Mouse (Mus musculus): ENCODE data around the gene Olfr566. TPM values are rescaled to one million over a fixed set of nuclear protein-coding genes. Genes with fewer than 3 reads are reported as not detected.

Gene Olfr566
- total RNA-seq (2023), result not detected

DNA sequence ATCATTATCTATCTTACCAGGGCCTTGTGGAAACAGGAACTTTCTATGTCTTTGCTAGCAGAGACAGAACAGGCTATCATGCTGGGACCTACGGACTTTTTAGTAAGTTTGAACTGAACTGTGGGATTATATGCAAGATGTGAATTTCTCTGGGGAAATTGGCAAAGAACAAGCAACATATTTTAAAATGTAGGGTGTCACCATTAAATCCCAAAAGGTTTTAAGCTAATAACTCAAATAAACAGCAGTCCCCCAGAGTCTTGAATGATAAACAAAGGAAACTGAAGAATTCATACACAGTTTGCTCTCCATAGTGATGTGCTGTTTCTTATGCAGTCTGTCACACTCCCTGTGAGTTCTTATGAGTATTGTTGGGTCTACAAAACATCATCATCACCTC is at the start of gene Olfr566:
Gene Olfr566, minus strand, starts transcription at position 101 of the 400 bp plus-strand sequence.

DNA sequence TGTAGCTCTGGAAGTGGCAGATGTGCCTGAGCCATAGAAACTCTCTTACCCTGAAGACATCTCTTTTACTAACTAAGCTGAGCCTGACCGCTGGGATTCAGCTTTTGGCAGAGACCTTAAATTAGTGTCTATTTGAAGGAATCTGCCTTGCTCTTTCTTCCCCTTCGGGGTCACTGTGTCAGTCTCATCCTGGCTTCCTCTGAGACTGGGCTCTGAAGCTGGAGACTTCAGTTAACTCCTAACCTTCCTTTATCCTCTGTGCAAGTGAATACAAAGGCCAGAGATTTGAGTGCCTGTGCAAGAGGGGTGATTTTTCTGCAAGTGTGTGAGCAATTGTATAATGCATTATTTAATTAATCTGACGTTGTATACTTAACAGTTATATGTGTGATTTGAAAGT is 32.2 kb upstream of the Olfr566 start, which contains the start of gene Olfr569:
Gene Olfr569, minus strand, starts transcription at position 101 of the 400 bp plus-strand sequence.

DNA sequence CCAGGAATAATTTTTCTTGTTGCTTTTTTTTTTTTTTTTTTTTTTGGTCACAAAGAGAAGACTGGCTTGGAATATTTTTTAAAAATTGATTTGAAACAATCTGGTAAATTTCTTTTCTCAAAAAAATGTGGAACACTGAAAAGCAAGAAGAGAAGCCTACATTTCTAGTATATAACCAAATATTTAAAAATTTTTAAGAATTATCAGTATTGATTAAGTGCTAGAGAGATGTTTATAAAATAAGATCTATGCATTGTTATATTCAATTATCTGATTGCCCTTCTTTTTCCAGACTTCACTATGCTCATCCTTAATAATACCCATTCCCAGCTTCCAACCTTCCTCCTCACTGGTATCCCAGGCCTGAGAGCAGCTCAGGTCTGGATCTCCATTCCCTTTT is 18.3 kb upstream of the Olfr566 start, which contains the start of gene Olfr568:
Gene Olfr568, plus strand, starts transcription at position 301 of the 400 bp plus-strand sequence.

Other genes starting within 250 kb of the Olfr566 start
- not detected for gene Olfr553, start 240.5 kb downstream of the Olfr566 start, total RNA-seq (2023)
- not detected for gene Olfr554, start 220.3 kb downstream of the Olfr566 start, total RNA-seq (2023)
- not detected for gene Olfr555, start 199.9 kb downstream of the Olfr566 start, total RNA-seq (2023)
- gene Olfr556, start 193.9 kb downstream of the Olfr566 start, total RNA-seq (2023), result not detected
- gene Trim68, start 171.4 kb downstream of the Olfr566 start, total RNA-seq (2023), result 11.8 TPM
- not detected for gene Olfr557, start 162.9 kb downstream of the Olfr566 start, total RNA-seq (2023)
- gene Olfr558, start 156.6 kb downstream of the Olfr566 start, total RNA-seq (2023), result not detected
- gene Olfr33, start 139.7 kb downstream of the Olfr566 start, total RNA-seq (2023), result not detected
- gene Olfr559, start 131.3 kb downstream of the Olfr566 start, total RNA-seq (2023), result not detected
- not detected for gene Olfr560, start 99.4 kb downstream of the Olfr566 start, total RNA-seq (2023)
- not detected for gene Olfr78, start 99.3 kb downstream of the Olfr566 start, total RNA-seq (2023)
- gene Olfr561, start 87.5 kb downstream of the Olfr566 start, total RNA-seq (2023), result not detected
- not detected for gene Olfr564, start 55.3 kb downstream of the Olfr566 start, total RNA-seq (2023)
- gene Olfr568, start 18.4 kb upstream of the Olfr566 start, total RNA-seq (2023), result not detected
- not detected for gene Olfr569, start 32.1 kb upstream of the Olfr566 start, total RNA-seq (2023)
- gene Olfr570, start 35.8 kb upstream of the Olfr566 start, total RNA-seq (2023), result not detected
- gene Olfr571, start 58.8 kb upstream of the Olfr566 start, total RNA-seq (2023), result not detected
- gene Olfr572, start 65.6 kb upstream of the Olfr566 start, total RNA-seq (2023), result not detected
- not detected for gene Olfr573-ps1, start 83.8 kb upstream of the Olfr566 start, total RNA-seq (2023)
- gene Olfr574, start 89.7 kb upstream of the Olfr566 start, total RNA-seq (2023), result not detected
- gene Olfr575, start 100.0 kb upstream of the Olfr566 start, total RNA-seq (2023), result not detected
- gene Olfr576, start 103.9 kb upstream of the Olfr566 start, total RNA-seq (2023), result not detected
- not detected for gene Olfr577, start 117.2 kb upstream of the Olfr566 start, total RNA-seq (2023)
- gene Olfr578, start 130.6 kb upstream of the Olfr566 start, total RNA-seq (2023), result not detected
- gene Olfr582, start 179.3 kb upstream of the Olfr566 start, total RNA-seq (2023), result not detected
- gene Olfr583, start 192.5 kb upstream of the Olfr566 start, total RNA-seq (2023), result not detected
- not detected for gene Olfr584, start 223.1 kb upstream of the Olfr566 start, total RNA-seq (2023)
- gene Olfr585, start 239.0 kb upstream of the Olfr566 start, total RNA-seq (2023), result not detected

Data from CD4-positive naive resting alpha-beta T cell, adult 76 days (primary cell).